Mouse (Mus musculus): ENCODE data around the gene Map2k1. TPM values are rescaled to one million over a fixed set of nuclear protein-coding genes. Genes with fewer than 3 reads are reported as not detected.
"Not testable (repeated sequence)": the region's sequence is repeated elsewhere in the genome, so short reads cannot be mapped to it uniquely, and the experiment has no call there.

Map2k1 gene
- polyA plus RNA-seq, 1 experiment, result 46.5 TPM

- DNase-seq (ENCODE audit: low read depth), result no peak
Measured at GRCm38 (mm10) chr9:64156641-64157040, 96.8 kb downstream of the Map2k1 start.

- no peak for DNase-seq (ENCODE audit: low read depth)
Measured at GRCm38 (mm10) chr9:64139879-64140278, 113.6 kb downstream of the Map2k1 start.

GRCm38 (mm10) chr9:64138896-64139295, 114.5 kb downstream of the Map2k1 start:
- DNase-seq (ENCODE audit: low read depth), result not testable (repeated sequence)

Other genes starting within 250 kb of the Map2k1 start
- gene Smad6, start 231.6 kb downstream of the Map2k1 start, polyA plus RNA-seq (2012; rRNA removed), result 12.2 and 14.4 TPM in 2 replicates
- 5.2 and 21.8 TPM in 2 replicates for gene Lctl, start 136.5 kb downstream of the Map2k1 start, polyA plus RNA-seq (2012; rRNA removed)
- 1.7 and 1.9 TPM in 2 replicates for gene Zwilch, start 80.5 kb downstream of the Map2k1 start, polyA plus RNA-seq (2012; rRNA removed)
- gene Rpl4, start 80.3 kb downstream of the Map2k1 start, polyA plus RNA-seq (2012; rRNA removed), result 584 and 601 TPM in 2 replicates
- 13.4 and 16.5 TPM in 2 replicates for gene Snapc5, start 74.4 kb downstream of the Map2k1 start, polyA plus RNA-seq (2012; rRNA removed)
- 0.18 TPM in 1 of 2 replicates, not detected in the other for gene Uchl4, start 18.4 kb downstream of the Map2k1 start, polyA plus RNA-seq (2012; rRNA removed)
- gene Tipin, start 27.9 kb upstream of the Map2k1 start, polyA plus RNA-seq (2012; rRNA removed), result 8.1 and 9.0 TPM in 2 replicates
- 6.5 and 6.8 TPM in 2 replicates for gene Dis3l, start 87.7 kb upstream of the Map2k1 start, polyA plus RNA-seq (2012; rRNA removed)
- gene Megf11, start 132.0 kb upstream of the Map2k1 start, polyA plus RNA-seq (2012; rRNA removed), result 0.39 and 0.86 TPM in 2 replicates